Mouse (Mus musculus): ENCODE data around the gene Prkcb. TPM values are rescaled to one million over a fixed set of nuclear protein-coding genes. Genes with fewer than 3 reads are reported as not detected.

The Prkcb gene
- total RNA-seq, 2 experiments from 2014 or later: 13.4 to 13.5 TPM

DNA sequence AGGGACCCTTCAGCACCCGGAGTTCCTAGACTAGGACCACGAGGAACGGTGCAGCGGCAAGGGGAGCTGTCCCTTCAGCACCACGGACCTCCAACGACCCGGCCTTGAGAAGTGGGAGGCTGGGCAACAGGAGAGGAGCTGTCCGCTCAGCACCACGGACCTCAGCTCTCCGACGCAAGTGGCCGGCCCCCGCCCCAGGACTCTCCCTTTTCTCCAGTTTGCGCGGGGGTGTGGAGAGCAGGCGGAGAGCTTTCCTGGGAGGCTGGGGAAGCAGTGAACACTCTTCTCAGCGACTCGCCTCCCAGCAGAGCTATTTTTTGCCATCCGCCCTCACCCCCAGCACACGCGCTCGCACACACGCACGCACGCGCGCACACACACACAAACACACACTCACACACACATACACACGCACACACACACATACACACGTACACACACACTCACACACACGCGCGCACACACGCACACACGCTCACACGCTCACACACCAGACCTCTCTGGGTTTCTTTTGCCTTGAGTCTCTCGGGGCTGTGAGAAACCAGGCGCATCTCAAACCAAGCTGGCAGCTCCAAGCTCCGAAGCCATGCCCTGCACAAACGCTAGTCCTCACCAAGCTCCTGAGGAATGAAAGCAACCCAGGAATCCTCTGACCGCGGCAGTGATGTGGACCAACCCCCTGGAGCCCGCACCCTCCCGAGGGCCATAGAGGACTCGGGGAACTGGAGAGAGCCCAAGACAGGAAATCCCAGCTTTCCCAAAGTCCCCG, 382.5 kb downstream of the Prkcb start:
- DNase-seq: peak; percentile 96

- no peak for DNase-seq
Observed at GRCm38 (mm10) chr7:122672981-122673380, 384.4 kb downstream of the Prkcb start.

- no peak for DNase-seq
Observed at GRCm38 (mm10) chr7:122675207-122675606, 386.7 kb downstream of the Prkcb start.

Other genes starting within 250 kb of the Prkcb start
- 10 to 100 TPM; 41.5 to 43.0 TPM for gene Ubfd1, start 221.6 kb upstream of the Prkcb start, total RNA-seq (2021)
- 10 to 100 TPM; 19.3 to 21.7 TPM for gene Ears2, start 221.5 kb upstream of the Prkcb start, total RNA-seq (2021)
- gene Ndufab1, start 186.9 kb upstream of the Prkcb start, total RNA-seq (2021): 1,000 to 10,000 TPM in 1 of 2 experiments, 100 to 1,000 TPM in 1; 951 to 1,021 TPM
- gene Palb2, start 155.8 kb upstream of the Prkcb start, total RNA-seq (2021): 1 to 10 TPM; 2.7 to 4.3 TPM
- gene Dctn5, start 155.7 kb upstream of the Prkcb start, total RNA-seq (2021): 10 to 100 TPM; 53.0 to 59.0 TPM
- 10 to 100 TPM; 14.2 to 16.7 TPM for gene Plk1, start 129.3 kb upstream of the Prkcb start, total RNA-seq (2021)
- under 1 TPM in 1 of 2 experiments, not detected in 1; 0.09 TPM for gene Ern2, start 102.5 kb upstream of the Prkcb start, total RNA-seq (2021)
- 1 to 10 TPM; 4.8 to 7.2 TPM for gene Chp2, start 69.3 kb upstream of the Prkcb start, total RNA-seq (2021)

Measured in adrenal gland, postnatal 10 days (tissue).